Mouse (Mus musculus): ENCODE data around the gene Rnf145.
A peak's percentile ranks its signal among the peaks of the same experiment; 100 is the strongest.

Rnf145 gene

GRCm38 (mm10) chr11:44518281-44519095 lies at the start of gene Rnf145:
Gene Rnf145 (plus strand): TSS chr11:44518964.
- DNase-seq (ENCODE audit: low read depth), result no peak

DNA sequence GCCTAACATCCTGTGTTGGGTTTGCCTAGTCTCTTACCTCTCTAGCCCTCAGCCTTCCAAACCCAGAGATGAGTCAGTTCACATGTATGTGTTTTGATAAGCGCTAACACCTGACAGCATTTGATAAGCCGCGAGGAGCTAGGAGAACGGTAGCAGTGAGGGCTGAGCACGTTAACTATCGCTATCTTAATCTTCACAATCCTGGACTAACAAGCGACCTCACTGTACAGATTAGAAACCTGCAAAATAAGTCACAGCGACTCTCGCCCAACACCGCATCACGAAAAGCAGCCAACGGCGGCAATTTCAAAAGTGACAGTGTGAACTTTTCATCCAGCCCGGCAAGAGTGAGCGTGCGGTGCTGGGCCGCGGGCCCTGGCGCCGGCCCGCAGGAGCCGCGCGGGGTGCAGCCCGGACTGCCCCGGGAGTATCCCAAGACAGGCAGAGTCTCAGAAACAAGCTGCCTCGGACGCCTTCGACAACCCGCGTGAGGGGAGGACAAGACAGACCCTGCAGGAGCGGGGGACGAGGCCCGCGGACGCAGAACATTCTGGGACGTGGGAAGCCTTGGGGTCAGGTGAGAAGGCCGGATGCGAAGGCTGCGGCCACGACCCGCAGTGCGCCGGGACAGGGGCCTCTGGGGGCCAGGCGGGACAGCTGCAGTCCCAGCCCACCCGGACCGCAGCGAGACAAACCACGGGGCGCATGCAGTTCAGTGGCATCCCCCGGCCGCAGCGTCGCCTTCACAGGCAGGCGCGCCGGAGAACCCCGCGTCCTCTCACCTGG lies 48.9 kb upstream of the Rnf145 start:
- DNase-seq (ENCODE audit: low read depth), result no peak

GRCm38 (mm10) chr11:44470432-44471336 lies 48.1 kb upstream of the Rnf145 start, which contains the start of gene Ublcp1:
Gene Ublcp1 (minus strand): TSS chr11:44470498.
- DNase-seq (ENCODE audit: low read depth), result peak; percentile 44

DNA sequence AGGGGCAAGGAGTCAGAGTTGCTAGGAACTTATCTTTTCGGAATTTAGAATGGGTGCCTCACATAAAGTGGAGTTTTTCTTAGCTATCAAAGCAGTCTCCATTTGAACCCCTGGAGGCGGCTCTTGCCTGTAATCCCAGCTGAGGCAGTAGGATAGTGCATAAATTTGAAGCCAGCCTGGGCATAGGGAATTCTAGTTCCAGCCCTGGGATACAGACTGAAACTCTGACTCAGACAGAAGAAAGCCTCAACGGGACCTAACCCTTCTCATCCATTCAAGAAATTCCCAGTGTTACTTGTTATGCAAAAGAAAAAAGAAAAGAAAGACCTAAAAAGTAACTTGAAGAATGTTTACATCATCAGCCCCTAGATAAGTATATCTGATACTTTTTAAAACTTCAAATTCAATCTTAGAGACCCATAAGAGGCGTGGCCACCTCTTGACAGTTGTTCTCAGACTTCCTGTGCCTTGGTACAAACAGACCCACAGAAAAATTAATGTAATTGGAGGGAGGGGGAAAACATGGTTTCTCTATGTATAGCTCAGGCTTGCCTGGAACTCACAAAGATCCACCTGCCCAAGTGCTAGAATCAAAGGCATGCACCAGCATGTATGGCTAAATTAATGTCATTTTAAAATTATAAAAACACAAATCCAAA lies 47.3 kb upstream of the Rnf145 start:
- no peak for DNase-seq (ENCODE audit: low read depth)

DNA sequence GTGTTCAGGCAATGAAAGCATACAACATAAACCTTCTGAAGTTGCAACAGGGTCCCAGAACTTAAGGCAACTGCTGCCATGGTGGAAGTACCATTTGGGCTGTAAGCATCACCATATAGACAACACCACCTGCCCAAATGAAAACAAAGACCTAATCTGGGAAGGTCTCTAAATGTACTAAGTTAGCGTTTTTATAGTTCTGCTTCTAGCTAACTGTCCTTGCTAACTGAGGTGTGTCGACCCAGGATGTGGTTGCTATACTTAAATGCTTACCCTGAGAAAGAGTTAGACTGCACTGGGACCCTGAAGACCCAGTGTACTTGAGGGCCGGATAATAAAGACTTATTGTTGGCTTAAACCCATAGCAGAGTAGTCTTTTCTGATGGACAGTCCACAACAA lies 43.3 kb upstream of the Rnf145 start:
- no peak for DNase-seq (ENCODE audit: low read depth)

DNA sequence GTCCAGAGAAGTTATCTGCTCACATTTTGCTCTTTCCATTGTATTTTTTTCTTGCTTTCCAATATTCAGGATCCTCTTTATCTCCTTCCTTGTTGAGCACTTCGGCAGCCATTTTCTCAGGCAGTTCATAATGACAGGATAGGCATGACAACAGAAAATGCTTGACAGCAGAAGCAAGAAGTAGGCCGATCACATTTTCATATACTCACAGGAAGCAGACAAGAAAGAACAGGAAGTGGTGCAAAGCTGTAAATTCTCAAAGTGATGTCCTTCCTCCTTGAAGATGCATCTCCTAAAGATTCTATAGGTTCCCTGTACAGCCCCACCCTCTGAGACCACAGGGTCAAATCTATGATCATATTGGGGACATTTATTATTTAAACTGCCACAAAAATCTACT lies 42.3 kb upstream of the Rnf145 start:
- no peak for DNase-seq (ENCODE audit: low read depth)

- no peak for DNase-seq (ENCODE audit: low read depth)
Observed at GRCm38 (mm10) chr11:44478382-44478781, 40.4 kb upstream of the Rnf145 start.

GRCm38 (mm10) chr11:44480246-44480645 lies 38.5 kb upstream of the Rnf145 start:
- no peak for DNase-seq (ENCODE audit: low read depth)

GRCm38 (mm10) chr11:44485089-44485736 lies 33.6 kb upstream of the Rnf145 start:
- no peak for DNase-seq (ENCODE audit: low read depth)

DNA sequence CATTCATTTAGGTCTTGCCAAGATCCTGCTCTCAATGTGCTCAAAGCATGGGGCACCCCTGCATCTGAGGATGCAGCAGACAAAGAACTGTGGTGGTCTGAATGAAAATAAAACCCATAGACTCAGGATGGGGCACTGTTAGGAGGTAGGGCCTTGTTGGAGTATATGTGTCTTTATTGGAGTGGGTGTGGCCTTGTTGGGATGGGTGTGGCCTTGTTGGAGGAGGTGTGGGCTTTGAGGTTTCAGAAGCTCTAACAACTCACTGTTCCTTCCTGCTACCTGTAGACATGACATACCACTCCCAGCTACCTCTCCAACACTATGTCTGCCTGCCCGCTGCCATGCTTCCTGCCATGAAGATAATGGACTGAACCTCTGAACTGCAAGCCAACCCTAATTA lies 29.6 kb upstream of the Rnf145 start:
- DNase-seq (ENCODE audit: low read depth), result no peak

DNA sequence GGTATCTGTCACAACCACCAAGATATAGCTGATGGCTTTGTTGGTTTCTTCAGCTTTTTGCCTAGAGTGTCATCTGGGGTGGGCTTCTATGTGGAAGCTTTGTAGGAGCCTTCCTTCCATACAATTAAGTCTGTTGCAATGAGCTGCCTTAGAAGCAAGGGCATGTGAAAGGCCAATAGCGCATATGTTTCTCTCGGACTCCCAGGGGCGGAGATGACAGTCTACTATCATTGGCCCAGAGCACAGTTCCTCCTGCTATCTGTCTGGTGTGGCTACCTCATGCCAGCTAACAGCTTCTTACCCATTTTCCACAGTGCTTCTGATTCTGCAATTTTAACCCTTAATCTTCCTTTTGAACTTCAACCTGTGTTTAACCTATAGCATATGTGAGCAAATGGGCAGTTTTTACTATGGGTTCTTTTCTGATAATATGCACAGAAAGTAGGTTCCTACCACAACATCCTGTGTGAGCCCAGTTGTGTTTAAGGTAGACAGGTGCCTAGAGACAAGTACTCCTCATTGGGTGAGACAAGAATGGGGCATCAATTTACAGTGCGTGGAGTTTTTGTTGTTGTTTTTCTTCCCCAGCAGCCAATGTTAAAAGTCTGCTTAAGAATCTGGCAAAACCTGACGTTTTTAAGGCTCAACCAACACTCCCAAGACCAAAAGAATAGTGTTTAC lies 24.0 kb upstream of the Rnf145 start:
- DNase-seq (ENCODE audit: low read depth), result no peak

DNA sequence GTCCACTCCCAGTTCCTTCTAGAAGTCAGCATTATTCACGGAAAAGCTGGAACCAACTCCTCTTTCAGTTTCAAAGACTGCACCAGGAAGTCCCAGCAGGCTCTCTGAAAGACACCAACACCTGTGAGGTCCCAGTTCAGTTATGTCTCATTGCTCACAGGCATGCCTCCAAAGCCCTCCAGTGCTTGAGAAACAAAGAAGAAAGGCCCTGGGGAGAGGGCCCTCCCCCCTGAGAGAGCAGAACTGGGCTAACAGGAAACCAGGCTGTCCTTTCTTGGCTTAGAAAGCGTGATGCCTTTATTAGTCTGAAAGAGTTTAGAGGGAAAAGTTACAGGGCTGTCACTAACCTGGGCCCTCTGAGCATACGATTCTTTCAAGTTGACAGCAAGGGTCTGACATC lies 22.5 kb upstream of the Rnf145 start:
- DNase-seq (ENCODE audit: low read depth), result peak; percentile 29

DNA sequence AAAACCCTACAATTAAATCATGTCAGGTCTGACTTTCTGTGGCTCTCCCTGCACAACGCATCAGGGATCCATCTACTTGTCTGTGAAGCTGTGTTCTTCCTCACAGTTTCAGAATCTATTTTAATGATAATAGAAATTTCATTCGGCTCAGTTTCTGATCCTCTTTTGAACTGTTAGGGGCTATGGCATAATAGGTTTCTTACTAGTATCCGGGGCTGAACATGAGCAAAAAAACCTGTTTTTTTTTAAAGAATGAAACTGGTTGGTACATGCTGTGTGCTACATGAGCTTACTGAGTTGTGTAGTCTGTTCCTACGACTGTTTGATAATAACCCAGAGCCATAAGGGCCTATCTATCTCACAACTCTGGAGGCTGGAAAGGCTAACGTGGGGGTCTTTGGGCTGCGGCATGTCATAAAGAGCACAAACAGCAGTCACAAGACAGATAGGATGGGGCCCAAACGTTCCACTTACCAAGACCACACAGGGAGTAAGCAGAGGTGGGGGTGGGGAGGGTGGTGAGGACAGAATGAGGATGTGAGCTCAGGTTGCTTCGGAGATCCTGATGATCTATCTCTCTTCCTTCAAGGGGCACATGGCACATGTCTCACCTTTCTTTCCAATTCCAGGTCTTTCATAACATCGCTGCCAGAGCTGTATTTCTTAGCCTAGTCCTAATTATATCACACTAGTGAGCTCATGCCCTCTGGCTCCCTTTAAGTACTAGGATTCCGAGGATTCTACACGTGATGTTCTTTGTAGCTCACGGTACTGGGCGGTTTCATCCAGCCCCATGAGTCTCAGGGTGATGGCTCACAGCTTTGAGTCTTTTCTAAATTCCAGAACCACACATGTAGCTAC lies 20.1 kb upstream of the Rnf145 start:
- DNase-seq (ENCODE audit: low read depth), result no peak

- no peak for DNase-seq (ENCODE audit: low read depth)
Observed at GRCm38 (mm10) chr11:44500966-44501365, 17.8 kb upstream of the Rnf145 start.

GRCm38 (mm10) chr11:44501477-44501876 lies 17.3 kb upstream of the Rnf145 start:
- DNase-seq (ENCODE audit: low read depth), result no peak

- DNase-seq (ENCODE audit: low read depth), result no peak
Observed at GRCm38 (mm10) chr11:44502931-44503330, 15.8 kb upstream of the Rnf145 start.

DNA sequence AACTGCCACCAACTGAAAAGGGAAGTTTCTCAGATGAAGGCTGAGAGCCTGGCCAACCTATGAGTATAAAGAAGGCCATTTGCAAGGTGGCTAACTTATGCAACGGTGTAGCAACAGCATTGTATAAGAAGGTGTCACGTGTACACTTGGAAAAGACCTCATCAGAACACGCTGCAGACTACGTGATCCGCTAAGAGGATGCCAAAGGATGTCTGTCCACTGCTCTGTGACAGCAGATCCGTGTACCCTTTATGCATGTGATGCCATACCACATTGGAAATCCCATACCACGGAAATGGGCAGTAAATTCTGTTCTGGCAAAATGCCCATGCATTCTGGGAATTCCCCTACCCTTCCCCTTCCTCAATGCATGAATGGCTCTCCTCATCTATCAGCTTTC lies 14.6 kb upstream of the Rnf145 start:
- no peak for DNase-seq (ENCODE audit: low read depth)

DNA sequence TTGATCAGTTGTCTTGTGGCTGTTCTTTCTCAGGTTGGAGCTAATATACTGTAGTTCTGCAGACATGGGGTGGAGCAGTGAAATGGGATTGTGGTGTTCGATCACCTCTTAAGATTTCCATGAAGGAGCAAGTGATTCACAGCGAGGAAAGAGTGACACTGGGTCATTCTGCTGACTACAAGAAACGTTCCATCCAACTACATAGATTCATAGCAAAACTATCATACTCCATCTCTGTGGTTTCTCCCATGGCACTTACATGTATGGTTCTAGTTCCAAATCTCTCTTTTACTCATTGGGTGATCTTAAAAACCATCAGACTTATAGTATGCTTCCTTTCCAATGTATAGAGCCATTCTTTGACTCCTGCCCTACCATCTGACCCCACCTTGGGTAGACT lies 14.0 kb upstream of the Rnf145 start:
- no peak for DNase-seq (ENCODE audit: low read depth)

DNA sequence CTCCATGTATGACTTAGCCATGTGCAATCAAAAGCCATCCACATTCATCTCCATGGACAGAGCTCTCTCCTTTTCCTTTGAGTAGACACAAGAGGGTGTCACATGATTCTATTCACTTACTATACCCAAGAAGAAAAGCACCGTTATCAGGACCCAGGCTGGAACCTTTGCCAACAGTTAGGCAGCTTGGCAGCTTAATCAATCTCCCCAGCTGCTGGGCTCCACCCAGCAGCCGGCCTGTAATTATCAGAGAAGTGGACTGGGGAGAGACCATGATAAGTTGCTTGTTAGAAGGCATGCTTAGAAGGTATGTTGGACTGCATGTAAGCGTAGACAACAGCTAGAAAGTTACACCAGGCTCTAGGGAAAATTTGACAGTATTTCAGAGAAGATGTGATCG lies 9.9 kb upstream of the Rnf145 start:
- DNase-seq (ENCODE audit: low read depth), result no peak

DNA sequence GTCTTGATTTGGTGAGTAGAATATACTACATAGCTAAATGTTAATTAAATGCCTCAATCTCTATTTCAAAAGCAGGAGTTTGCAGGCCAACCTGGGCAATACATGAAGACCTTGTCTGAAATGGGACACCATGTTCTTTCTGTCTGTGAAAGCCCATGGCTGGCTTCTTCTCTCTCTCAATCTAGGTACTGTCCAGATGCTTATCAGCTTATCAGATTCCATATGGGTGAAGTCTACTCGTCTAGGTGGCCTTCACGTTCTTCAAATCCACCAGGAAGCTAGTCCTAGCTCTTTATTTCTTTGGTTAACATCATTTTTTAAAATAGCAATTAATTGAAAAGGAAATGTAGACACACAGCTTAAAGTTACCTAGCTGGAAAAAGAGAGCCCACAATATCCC lies 8.9 kb upstream of the Rnf145 start:
- DNase-seq (ENCODE audit: low read depth), result no peak
